Mouse (Mus musculus) forebrain, embryonic 10.5 days (tissue): Measurements from ENCODE around the gene Sumo1. TPM values are rescaled to one million over a fixed set of nuclear protein-coding genes. Genes with fewer than 3 reads are reported as not detected.

Source experiments
- DNase-seq: peaks from one replicate; pipeline ENCODE4 v3.0.0-alpha.2; 2017; ENCODE audit warnings: low spot score; ENCODE audit errors: extremely low spot score
- H3K27ac ChIP-seq: fragments of 300-500 bp; sonication (generic); 2 replicates; pipeline ENCODE4 v1.5.1; 2016; ENCODE audit warnings: mild to moderate bottlenecking
- H3K27me3 ChIP-seq: fragments of 300-500 bp; sonication (generic); 2 replicates; pipeline ENCODE4 v1.6.1; 2016; ENCODE audit warnings: mild to moderate bottlenecking; ENCODE audit not compliant: poor library complexity, severe bottlenecking
- H3K36me3 ChIP-seq: fragments of 300-500 bp; sonication (generic); replicated peaks from 2 replicates; pipeline ENCODE4 v1.6.1; 2016; ENCODE audit warnings: mild to moderate bottlenecking, moderate library complexity
- H3K4me1 ChIP-seq: fragments of 300-500 bp; sonication (generic); 2 replicates; pipeline ENCODE4 v1.6.1; 2016
- H3K4me3 ChIP-seq: fragments of 300-500 bp; sonication (generic); 2 replicates; pipeline ENCODE4 v1.5.1; 2016; ENCODE audit warnings: mild to moderate bottlenecking, moderate library complexity
- H3K9me3 ChIP-seq: fragments of 300-500 bp; sonication (generic); 2 replicates; pipeline ENCODE4 v1.6.1; 2016; ENCODE audit warnings: mild to moderate bottlenecking, moderate library complexity
- WGBS: fragments of 180-500 bp; shearing (Covaris S2); methylation state at CpG from one replicate; pipeline ENCODE4 v1.1.7; 2016; 5-methylcytosine and 5-hydroxymethylcytosine counted together
- polyA plus RNA-seq: library from polyadenylated mRNA; unstranded; fragments of >200 nt; fragmentation: Nextera tagmentation; extraction: Ambion mirVana; gene quantifications from 2 replicates; pipeline ENCODE4 v1.2.1, GENCODE M21; 2016

Sumo1 gene
- polyA plus RNA-seq: 560 and 574 TPM in 2 replicates

GRCm38 (mm10) chr1:59670641-59671168 lies at the start of gene Sumo1:
Gene Sumo1 (minus strand): TSS chr1:59670834.
- peaks cover 23% of the 10 kb centered on the region for H3K4me1 ChIP-seq
- no peaks in the 10 kb centered on the region for H3K9me3 ChIP-seq
- peaks cover 25% of the 10 kb centered on the region for H3K36me3 ChIP-seq
- WGBS: under 1% methylated on average over 36 of the region's 36 CpGs
- H3K27ac ChIP-seq: peak within 1 kb of the TSS; percentile 97
- peak within 1 kb of the TSS; percentile 100 for H3K4me3 ChIP-seq
- DNase-seq: peak; percentile 92
- H3K27me3 ChIP-seq: no peaks in the 10 kb centered on the region

- 57% methylated on average over 4 of the region's 4 CpGs for WGBS
- no peak overlapping the region for H3K4me3 ChIP-seq
- H3K4me1 ChIP-seq: no peaks in the 10 kb centered on the region
- H3K36me3 ChIP-seq: peaks cover 68% of the 10 kb centered on the region
- H3K27me3 ChIP-seq: no peaks in the 10 kb centered on the region
- no peak for DNase-seq
- H3K27ac ChIP-seq: no peak overlapping the region
- H3K9me3 ChIP-seq: no peaks in the 10 kb centered on the region
These were observed 49.3 kb upstream of the Sumo1 start for GRCm38 (mm10) chr1:59719900-59720299.

- WGBS: 100% methylated on average over 1 of the region's 1 CpGs
- H3K27me3 ChIP-seq: no peaks in the 10 kb centered on the region
- H3K36me3 ChIP-seq: peaks cover 100% of the 10 kb centered on the region
- H3K9me3 ChIP-seq: no peaks in the 10 kb centered on the region
- no peak overlapping the region for H3K4me3 ChIP-seq
- no peak overlapping the region for H3K27ac ChIP-seq
- DNase-seq: no peak
- H3K4me1 ChIP-seq: no peaks in the 10 kb centered on the region
These were observed 31.1 kb upstream of the Sumo1 start for GRCm38 (mm10) chr1:59701766-59702165.

- peaks cover 99% of the 10 kb centered on the region for H3K36me3 ChIP-seq
- no peak overlapping the region for H3K4me3 ChIP-seq
- no peak overlapping the region for H3K27ac ChIP-seq
- DNase-seq: no peak
- WGBS: 95% methylated on average over 3 of the region's 3 CpGs
- no peaks in the 10 kb centered on the region for H3K4me1 ChIP-seq
- no peaks in the 10 kb centered on the region for H3K27me3 ChIP-seq
- H3K9me3 ChIP-seq: no peaks in the 10 kb centered on the region
These were observed 27.6 kb upstream of the Sumo1 start for GRCm38 (mm10) chr1:59698207-59698606.

- Histone ChIP-seq H3K27me3 (no peaks in the 10 kb centered on the region), H3K4me1 (no peaks in the 10 kb centered on the region), H3K27ac (no peak overlapping the region), H3K4me3 (no peak overlapping the region), H3K36me3 (peaks cover 99% of the 10 kb centered on the region), H3K9me3 (no peaks in the 10 kb centered on the region)
- WGBS: 90% methylated on average over 5 of the region's 5 CpGs
- DNase-seq: no peak
These were observed 27.1 kb upstream of the Sumo1 start for GRCm38 (mm10) chr1:59697751-59698150.

- no peaks in the 10 kb centered on the region for H3K27me3 ChIP-seq
- no peak for DNase-seq
- 89% methylated on average over 5 of the region's 5 CpGs for WGBS
- H3K36me3 ChIP-seq: peaks cover 83% of the 10 kb centered on the region
- peaks cover 21% of the 10 kb centered on the region for H3K4me1 ChIP-seq
- H3K4me3 ChIP-seq: no peak overlapping the region
- no peaks in the 10 kb centered on the region for H3K9me3 ChIP-seq
- no peak overlapping the region for H3K27ac ChIP-seq
These were observed 19.8 kb upstream of the Sumo1 start for GRCm38 (mm10) chr1:59690467-59690866.

GRCm38 (mm10) chr1:59687493-59687892 lies 16.9 kb upstream of the Sumo1 start:
- H3K36me3 ChIP-seq: peaks cover 56% of the 10 kb centered on the region
- 76% methylated on average over 1 of the region's 1 CpGs for WGBS
- H3K4me3 ChIP-seq: peak overlapping the region; percentile 90
- H3K9me3 ChIP-seq: no peaks in the 10 kb centered on the region
- H3K27ac ChIP-seq: no peak overlapping the region
- 0 out of 2 replicates have a peak, but pooled peaks cover 10% of the 10 kb centered on the region for H3K27me3 ChIP-seq
- no peak for DNase-seq
- H3K4me1 ChIP-seq: peaks cover 24% of the 10 kb centered on the region

- no peaks in the 10 kb centered on the region for H3K9me3 ChIP-seq
- H3K4me1 ChIP-seq: peaks cover 24% of the 10 kb centered on the region
- under 1% methylated on average over 49 of the region's 49 CpGs for WGBS
- H3K27me3 ChIP-seq: 0 out of 2 replicates have a peak, but pooled peaks cover 10% of the 10 kb centered on the region
- peak within 1 kb of the TSS; percentile 97 for H3K27ac ChIP-seq
- peak; percentile 90 for DNase-seq
- peak within 1 kb of the TSS; percentile 90 for H3K4me3 ChIP-seq
- peaks cover 32% of the 10 kb centered on the region for H3K36me3 ChIP-seq
These were observed 14.5 kb upstream of the Sumo1 start, which contains the start of gene Nop58 for GRCm38 (mm10) chr1:59684819-59685755. Gene Nop58 (plus strand): TSS chr1:59684971.

GRCm38 (mm10) chr1:59683926-59684818 lies 13.5 kb upstream of the Sumo1 start:
- 7% methylated on average over 11 of the region's 11 CpGs for WGBS
- H3K27ac ChIP-seq: peak overlapping the region; percentile 85
- H3K4me3 ChIP-seq: peak overlapping the region; percentile 90
- DNase-seq: no peak
- H3K9me3 ChIP-seq: no peaks in the 10 kb centered on the region
- peaks cover 23% of the 10 kb centered on the region for H3K36me3 ChIP-seq
- peaks cover 24% of the 10 kb centered on the region for H3K4me1 ChIP-seq
- 0 out of 2 replicates have a peak, but pooled peaks cover 10% of the 10 kb centered on the region for H3K27me3 ChIP-seq

- no peak overlapping the region for H3K4me3 ChIP-seq
- H3K36me3 ChIP-seq: peaks cover 22% of the 10 kb centered on the region
- no peaks in the 10 kb centered on the region for H3K9me3 ChIP-seq
- WGBS: 96% methylated on average over 2 of the region's 2 CpGs
- H3K27me3 ChIP-seq: no peaks in the 10 kb centered on the region; the same call in 1 of the 2 replicates
- peaks cover 18% of the 10 kb centered on the region for H3K4me1 ChIP-seq
- no peak for DNase-seq
- no peak overlapping the region for H3K27ac ChIP-seq
These were observed 3.0 kb upstream of the Sumo1 start for GRCm38 (mm10) chr1:59673661-59674060.

- Histone ChIP-seq H3K9me3 (no peaks in the 10 kb centered on the region), H3K27me3 (no peaks in the 10 kb centered on the region), H3K27ac (peak overlapping the region; percentile 97), H3K4me3 (peak overlapping the region; percentile 100), H3K4me1 (peaks cover 23% of the 10 kb centered on the region), H3K36me3 (peaks cover 21% of the 10 kb centered on the region)
- under 1% methylated on average over 54 of the region's 54 CpGs for WGBS
- peak; percentile 36 for DNase-seq
These were observed 538 bp downstream of the Sumo1 start for GRCm38 (mm10) chr1:59669962-59670630.

GRCm38 (mm10) chr1:59668871-59669270 lies 1.8 kb downstream of the Sumo1 start:
- WGBS: 85% methylated on average over 2 of the region's 2 CpGs
- Histone ChIP-seq H3K36me3 (peaks cover 16% of the 10 kb centered on the region), H3K27ac (no peak overlapping the region), H3K4me1 (peaks cover 23% of the 10 kb centered on the region), H3K27me3 (no peaks in the 10 kb centered on the region), H3K4me3 (peak overlapping the region; percentile 100), H3K9me3 (no peaks in the 10 kb centered on the region)
- DNase-seq: no peak
